Mouse (Mus musculus) kidney, adult 2 months (tissue): ENCODE results near the gene Rreb1.

Experiments used
- CTCF ChIP-seq: fragments of 200-500 bp; conservative IDR thresholded peaks from 2 replicates; pipeline ENCODE4 v1.5.1; 2011; ENCODE audit warnings: low read depth, mild to moderate bottlenecking, control low read depth, low read length, moderate library complexity, mixed read lengths; ENCODE audit not compliant: insufficient read depth, insufficient read length
- POLR2A ChIP-seq: fragments of 200-500 bp; IDR thresholded peaks from one replicate; pipeline ENCODE4 v1.6.1; 2011; ENCODE audit warnings: low read depth, low read length, control low read depth

DNA sequence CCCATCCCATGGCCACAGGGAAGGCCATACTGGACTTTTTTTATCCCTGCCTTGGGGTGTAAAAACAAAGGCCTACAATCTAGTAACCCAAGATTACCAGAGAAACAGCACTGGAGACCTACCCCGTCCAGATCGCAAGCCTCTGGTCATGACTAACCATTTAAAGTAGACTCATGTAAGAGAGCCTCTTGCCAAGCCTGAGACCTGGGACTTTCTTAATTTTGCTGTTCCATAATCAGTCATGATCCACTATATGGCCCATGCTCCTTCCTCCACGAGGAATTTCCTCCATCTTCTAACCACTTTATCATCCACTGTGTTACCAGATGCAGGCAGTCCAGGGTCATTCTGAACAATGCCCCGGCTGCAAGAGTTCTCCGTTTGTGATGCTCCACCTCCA lies 98.2 kb downstream of the Rreb1 start:
- TF ChIP-seq CTCF (no peak), POLR2A (no peak)
